Mouse (Mus musculus) hindlimb bud, embryonic 11.5 days (tissue): ENCODE results near the gene Zfp677.
A peak's percentile ranks its signal among the peaks of the same experiment; 100 is the strongest.
"Not testable (repeated sequence)": the region's sequence is repeated elsewhere in the genome, so short reads cannot be mapped to it uniquely, and the experiment has no call there.

Experiments used
- DNase-seq: peaks from one replicate; pipeline ENCODE4 v3.0.0-alpha.2; 2012; ENCODE audit warnings: low read depth, low spot score; ENCODE audit errors: extremely low spot score

Zfp677 gene

DNA sequence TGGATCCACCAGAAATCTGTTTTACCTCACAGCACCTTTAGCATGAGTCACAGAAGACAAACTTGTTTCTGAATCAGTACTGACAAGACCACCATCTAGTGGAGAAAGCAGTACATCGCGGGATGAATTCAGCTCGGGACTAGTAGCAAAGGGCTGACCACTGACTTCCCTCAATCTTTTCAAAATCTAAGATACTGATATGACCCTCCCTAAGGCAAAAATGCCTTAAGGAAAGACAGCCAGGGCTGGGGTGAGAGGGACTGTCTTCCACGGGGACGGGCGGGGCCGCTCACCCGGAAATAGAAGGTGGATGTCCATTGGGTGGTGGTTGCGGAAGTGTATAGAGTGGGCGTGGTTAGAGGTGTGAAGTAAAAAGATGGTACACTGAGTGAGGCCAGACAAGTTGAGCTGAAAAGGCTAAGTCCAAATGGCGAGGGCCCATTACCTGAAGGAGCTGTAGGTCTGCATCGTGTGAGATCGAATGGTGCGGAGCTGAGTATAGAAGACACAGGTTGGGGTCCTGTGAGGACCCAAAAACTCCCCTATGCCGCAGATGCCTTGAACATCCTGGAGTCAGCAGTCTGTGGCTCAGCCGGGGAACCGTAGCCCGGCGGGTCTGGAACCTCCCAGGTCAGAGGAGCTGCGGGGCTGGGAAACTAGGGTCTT, at the start of gene Zfp677:
Gene Zfp677, plus strand, starts transcription at position 358 of the 666 bp plus-strand sequence.
- DNase-seq = peak; percentile 22

DNA sequence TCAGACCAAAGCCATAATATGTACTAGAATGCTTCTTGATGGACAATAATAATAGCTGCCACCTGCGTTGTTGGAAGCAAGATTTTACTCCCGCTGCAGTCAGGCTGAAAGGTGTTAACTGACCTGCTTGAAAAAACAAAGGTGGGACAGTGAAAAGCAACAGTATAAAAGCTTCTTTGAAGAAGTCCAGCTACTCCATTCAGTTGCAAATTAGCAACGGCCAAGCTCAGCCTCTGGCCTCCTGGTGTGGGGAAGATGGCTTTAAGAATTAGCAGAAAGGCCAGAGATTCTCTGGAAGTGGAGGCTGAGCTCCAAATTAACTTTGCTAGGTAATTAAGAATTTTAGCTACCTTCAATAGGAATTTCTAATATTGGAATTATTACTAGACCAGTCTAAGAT, 15.5 kb upstream of the Zfp677 start:
- DNase-seq = not testable (repeated sequence)

DNA sequence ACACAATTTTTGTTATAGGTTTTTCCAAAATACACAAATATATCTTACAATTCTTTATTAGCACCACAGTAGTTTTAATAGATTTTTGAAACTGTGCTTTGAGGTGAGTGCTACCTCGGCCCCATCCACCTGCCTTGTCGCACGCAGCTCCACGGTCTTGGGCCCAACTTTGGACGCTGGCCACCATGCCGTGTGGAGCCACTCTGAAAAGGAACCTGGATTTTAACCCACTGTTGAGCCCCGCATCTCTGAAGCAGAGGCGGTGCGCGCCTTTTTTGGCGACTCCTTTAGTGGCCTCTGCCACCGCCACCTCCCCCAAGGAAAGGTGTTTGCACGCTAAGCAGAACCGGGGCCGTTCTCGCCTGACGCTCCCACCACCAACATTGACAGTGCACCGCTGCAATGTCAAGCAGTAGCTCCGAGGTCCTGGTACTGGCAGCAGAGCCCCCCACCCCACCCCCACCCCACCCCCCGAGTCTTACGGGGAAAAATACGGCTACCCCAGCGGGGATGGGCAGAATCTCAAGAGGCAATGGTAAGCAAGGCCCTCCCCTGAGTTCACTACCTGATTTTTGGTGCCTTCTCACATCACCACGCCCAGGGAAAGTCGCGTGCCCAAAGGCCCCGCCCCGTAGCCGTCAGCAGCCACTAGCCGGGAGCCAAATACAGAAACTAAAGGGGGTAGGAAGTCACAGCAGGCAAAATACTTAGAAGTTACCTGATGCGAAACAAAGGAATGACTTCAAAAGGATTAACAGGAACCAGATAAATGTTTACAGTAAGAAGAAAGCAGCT, 13.4 kb upstream of the Zfp677 start:
- no peak for DNase-seq

DNA sequence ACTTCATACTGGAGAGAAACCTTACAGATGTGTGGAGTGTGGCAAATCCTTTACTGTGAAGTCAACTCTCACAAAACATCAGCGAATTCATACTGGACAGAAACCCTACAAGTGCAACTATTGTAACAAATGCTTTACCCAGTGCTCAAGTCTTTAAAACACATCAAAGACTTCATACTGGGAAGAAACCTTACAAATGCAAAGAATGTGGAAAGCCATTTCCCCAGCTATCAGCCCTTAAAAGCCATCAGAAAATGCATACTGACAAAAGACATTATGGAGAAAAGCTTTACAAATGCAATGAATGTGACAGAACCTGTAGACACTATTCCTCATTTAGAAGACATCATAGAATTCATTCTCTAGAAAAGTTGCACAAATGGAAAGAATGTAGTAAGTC, 8.2 kb upstream of the Zfp677 start:
- DNase-seq = no peak

DNA sequence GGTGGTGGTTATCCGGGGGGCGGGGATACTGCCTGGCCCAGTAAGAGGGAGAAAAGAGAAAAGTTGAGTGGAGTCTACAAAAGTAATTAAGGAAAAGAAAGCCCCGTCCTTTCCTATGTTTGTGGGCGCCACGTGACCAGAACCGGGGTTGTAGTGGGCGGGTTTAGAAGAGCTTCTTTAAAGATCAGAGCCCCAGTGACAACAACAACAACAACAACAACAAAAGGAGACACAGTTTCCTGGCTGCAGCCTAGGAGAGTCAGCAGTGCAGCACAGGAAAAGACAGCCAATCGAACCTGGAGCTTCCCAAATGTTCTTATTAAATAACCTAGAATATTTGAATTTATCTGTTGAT, 486 bp downstream of the Zfp677 start:
- no peak for DNase-seq

DNA sequence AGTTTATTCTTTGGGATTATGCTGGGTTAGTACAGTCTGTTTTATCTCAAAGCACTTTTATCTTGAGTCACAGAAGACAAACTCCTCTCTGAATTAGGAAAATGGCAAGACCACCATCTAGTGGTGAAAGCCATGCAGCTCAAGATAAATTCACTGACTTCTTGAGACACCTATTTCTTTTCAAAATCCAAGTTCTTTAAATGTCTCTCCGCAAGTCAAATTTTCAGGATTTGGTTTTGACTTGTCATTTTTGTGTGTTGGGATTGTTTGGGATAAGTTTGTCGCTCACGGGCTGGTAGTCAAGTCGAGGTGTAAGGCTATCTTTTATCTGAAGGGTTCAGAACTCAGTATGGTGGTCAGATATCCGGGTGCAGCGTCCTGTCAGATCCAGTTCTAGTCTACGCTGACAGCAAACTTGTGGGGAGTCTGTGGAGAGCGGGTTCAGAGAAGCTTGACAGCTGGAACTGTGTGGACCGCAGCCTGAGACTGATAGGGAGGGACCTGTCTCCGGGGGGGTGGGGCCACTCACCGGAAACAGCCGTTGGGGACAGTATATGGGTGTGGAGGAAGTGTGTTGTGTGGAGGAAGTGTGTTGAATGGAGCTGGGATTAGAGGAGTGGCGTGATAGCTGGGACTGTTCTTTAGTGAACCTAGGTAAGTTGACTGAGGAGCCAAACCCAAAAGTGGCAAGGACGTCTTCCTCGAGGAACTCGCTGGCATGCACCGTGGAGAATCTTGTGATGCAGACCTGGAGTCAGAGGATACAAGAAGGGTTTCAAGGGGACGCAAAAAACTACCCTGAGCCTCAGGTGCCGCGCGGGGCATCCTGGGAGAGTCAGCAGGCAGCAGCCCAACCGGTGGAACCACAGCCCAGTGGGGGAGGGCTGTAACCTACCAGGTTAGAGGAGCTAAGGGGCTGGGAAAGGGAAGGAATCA, 39.4 kb downstream of the Zfp677 start, which contains the start of gene Zfp54:
Gene Zfp54, plus strand, starts transcription at position 564 of the 936 bp plus-strand sequence.
- peak; percentile 54 for DNase-seq

DNA sequence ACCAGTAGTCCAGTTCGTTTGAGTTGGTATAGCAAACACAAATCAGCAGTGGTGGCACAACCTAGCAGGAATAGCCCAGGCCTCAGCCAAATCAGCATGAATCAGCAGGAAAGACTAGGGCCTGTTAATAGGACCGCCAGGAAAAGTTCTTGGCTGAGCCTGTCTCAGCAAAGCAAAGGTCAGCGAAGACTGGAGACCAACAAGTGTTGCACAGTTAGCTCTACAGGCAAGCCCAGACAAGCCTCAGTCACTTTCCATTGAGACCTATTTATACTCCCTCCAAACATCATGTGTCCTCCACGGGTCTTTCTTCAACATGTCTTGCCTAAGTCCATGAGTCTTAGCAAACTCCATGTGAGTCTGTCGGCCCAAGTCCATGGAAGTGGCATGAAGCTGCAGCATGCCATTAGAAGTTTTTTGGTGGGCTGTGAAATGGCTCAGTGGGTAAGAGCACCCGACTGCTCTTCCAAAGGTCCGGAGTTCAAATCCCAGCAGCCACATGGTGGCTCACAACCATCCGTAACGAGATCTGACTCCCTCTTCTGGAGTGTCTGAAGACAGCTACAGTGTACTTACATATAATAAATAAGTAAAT, 55.4 kb downstream of the Zfp677 start:
- DNase-seq = not testable (repeated sequence)
